Mouse (Mus musculus) embryonic fibroblast, embryonic 13.5 days (primary cell): Measurements from ENCODE around the gene Mymk. TPM values are rescaled to one million over a fixed set of nuclear protein-coding genes. Genes with fewer than 3 reads are reported as not detected.

ENCODE experiments used
- H3K27ac ChIP-seq: 2 replicates; pipeline ENCODE4 v1.5.1; 2012; ENCODE audit warnings: low read length, control low read depth, inconsistent platforms; ENCODE audit not compliant: insufficient read depth
- H3K4me1 ChIP-seq: 2 replicates; pipeline ENCODE4 v1.6.1; 2011; ENCODE audit warnings: low read length; ENCODE audit not compliant: control insufficient read depth, insufficient read depth
- H3K4me3 ChIP-seq: 2 replicates; pipeline ENCODE4 v1.5.1; 2011; ENCODE audit warnings: mild to moderate bottlenecking, control low read depth, low read length; ENCODE audit not compliant: insufficient read depth
- CTCF ChIP-seq: IDR thresholded peaks from 2 replicates; pipeline ENCODE4 v1.5.1; 2011; ENCODE audit warnings: mild to moderate bottlenecking, control low read depth, low read length, moderate library complexity, borderline replicate concordance; ENCODE audit not compliant: insufficient read depth
- POLR2A ChIP-seq: IDR thresholded peaks from 2 replicates; pipeline ENCODE4 v1.6.1; 2011; ENCODE audit warnings: low read depth, mild to moderate bottlenecking, control low read depth, low read length, moderate library complexity
- polyA plus RNA-seq: library from polyadenylated mRNA; stranded (reverse); fragments of >200 nt; gene quantifications from 2 replicates; pipeline ENCODE4 v1.2.4, GENCODE M21; 2011; ENCODE audit warnings: low read depth; ENCODE audit not compliant: missing spikeins, insufficient read length

Gene Mymk
- polyA plus RNA-seq, 1 experiment = not detected

GRCm38 (mm10) chr2:27043461-27043860 is 28.5 kb downstream of the Mymk start:
- no peak overlapping the region for H3K27ac ChIP-seq
- no peak overlapping the region for H3K4me3 ChIP-seq
- H3K4me1 ChIP-seq = no peaks in the 10 kb centered on the region
- no peak for TF ChIP-seq POLR2A
- TF ChIP-seq CTCF = peak; percentile 81

- no peak overlapping the region for H3K27ac ChIP-seq
- no peak for TF ChIP-seq POLR2A
- TF ChIP-seq CTCF = no peak
- H3K4me3 ChIP-seq = no peak overlapping the region
- H3K4me1 ChIP-seq = no peaks in the 10 kb centered on the region
These were observed 29.7 kb downstream of the Mymk start for GRCm38 (mm10) chr2:27042131-27042844.

- TF ChIP-seq CTCF = peak; percentile 22; the same call in 1 of the 2 replicates
- no peak for TF ChIP-seq POLR2A
- no peak overlapping the region for H3K27ac ChIP-seq
- H3K4me3 ChIP-seq = no peak overlapping the region
- H3K4me1 ChIP-seq = no peaks in the 10 kb centered on the region
These were observed 32.7 kb downstream of the Mymk start for GRCm38 (mm10) chr2:27039286-27039685.

GRCm38 (mm10) chr2:27038596-27038995 is 33.4 kb downstream of the Mymk start:
- Histone ChIP-seq H3K27ac (no peak overlapping the region), H3K4me3 (no peak overlapping the region)
- TF ChIP-seq POLR2A (no peak), CTCF (peak; percentile 72; the same call in 1 of the 2 replicates)

GRCm38 (mm10) chr2:27037008-27037407 is 35.0 kb downstream of the Mymk start:
- TF ChIP-seq POLR2A (no peak), CTCF (no peak)
- Histone ChIP-seq H3K27ac (no peak overlapping the region), H3K4me3 (no peak overlapping the region), H3K4me1 (no peaks in the 10 kb centered on the region)

More at GRCm38 (mm10) chr2:27038596-27038995, 33.4 kb downstream of the Mymk start:
- no peaks in the 10 kb centered on the region for H3K4me1 ChIP-seq

GRCm38 (mm10) chr2:27036003-27036402 is 36.0 kb downstream of the Mymk start:
- TF ChIP-seq CTCF (no peak), POLR2A (no peak)
- Histone ChIP-seq H3K4me3 (no peak overlapping the region), H3K4me1 (no peaks in the 10 kb centered on the region), H3K27ac (no peak overlapping the region)

GRCm38 (mm10) chr2:27032361-27032760 is 39.6 kb downstream of the Mymk start:
- peaks cover 2% of the 10 kb centered on the region; the same call in 1 of the 2 replicates for H3K4me1 ChIP-seq
- H3K27ac ChIP-seq = no peak overlapping the region
- no peak for TF ChIP-seq CTCF
- no peak for TF ChIP-seq POLR2A
- no peak overlapping the region for H3K4me3 ChIP-seq

GRCm38 (mm10) chr2:27028437-27029015 is 43.5 kb downstream of the Mymk start:
- TF ChIP-seq POLR2A = no peak
- Histone ChIP-seq H3K4me1 (peaks cover 2% of the 10 kb centered on the region; the same call in 1 of the 2 replicates), H3K4me3 (no peak overlapping the region), H3K27ac (no peak overlapping the region)

- no peak for TF ChIP-seq CTCF
- peak; percentile 70 for TF ChIP-seq POLR2A
- peaks cover 2% of the 10 kb centered on the region; the same call in 1 of the 2 replicates for H3K4me1 ChIP-seq
- H3K4me3 ChIP-seq = peak within 1 kb of the TSS; percentile 48
- H3K27ac ChIP-seq = no peak within 1 kb of the TSS
These were observed 44.2 kb downstream of the Mymk start, which contains the start of gene Slc2a6 for GRCm38 (mm10) chr2:27027618-27028436. Gene Slc2a6 (minus strand): TSS chr2:27027998.
